Mouse (Mus musculus) brown adipose tissue, adult 24 weeks (tissue): Measurements from ENCODE around the gene Zfp787. TPM values are rescaled to one million over a fixed set of nuclear protein-coding genes. Genes with fewer than 3 reads are reported as not detected.
"Not testable (repeated sequence)": the region's sequence is repeated elsewhere in the genome, so short reads cannot be mapped to it uniquely, and the experiment has no call there.

ENCODE experiments used
- H3K27ac ChIP-seq: fragments of 200-500 bp; replicated peaks from 2 replicates; pipeline ENCODE4 v1.5.1; 2012; ENCODE audit warnings: low read depth, mild to moderate bottlenecking, low read length
- H3K4me1 ChIP-seq: fragments of 200-500 bp; 2 replicates; pipeline ENCODE4 v1.6.1; 2012; ENCODE audit warnings: low read length, mixed read lengths; ENCODE audit not compliant: control insufficient read depth, insufficient read depth, insufficient read length
- H3K4me3 ChIP-seq: fragments of 200-500 bp; 2 replicates; pipeline ENCODE4 v1.5.1; 2012; ENCODE audit warnings: low read depth, mild to moderate bottlenecking, low read length, moderate library complexity; ENCODE audit not compliant: insufficient read depth
- polyA plus RNA-seq: library from polyadenylated mRNA; stranded (reverse); fragments of >200 nt; gene quantifications from 2 replicates; pipeline ENCODE4 v1.2.4, GENCODE M21; 2012; ENCODE audit not compliant: missing spikeins, insufficient read depth, insufficient read length

Gene Zfp787
- polyA plus RNA-seq = 28.2 and 41.7 TPM in 2 replicates

GRCm38 (mm10) chr7:6155901-6156411, at the start of gene Zfp787:
Gene Zfp787 (minus strand): TSS chr7:6155997.
- Histone ChIP-seq H3K4me3 (peak within 1 kb of the TSS; percentile 97), H3K4me1 (peaks cover 29% of the 10 kb centered on the region), H3K27ac (peak within 1 kb of the TSS; percentile 97)

DNA sequence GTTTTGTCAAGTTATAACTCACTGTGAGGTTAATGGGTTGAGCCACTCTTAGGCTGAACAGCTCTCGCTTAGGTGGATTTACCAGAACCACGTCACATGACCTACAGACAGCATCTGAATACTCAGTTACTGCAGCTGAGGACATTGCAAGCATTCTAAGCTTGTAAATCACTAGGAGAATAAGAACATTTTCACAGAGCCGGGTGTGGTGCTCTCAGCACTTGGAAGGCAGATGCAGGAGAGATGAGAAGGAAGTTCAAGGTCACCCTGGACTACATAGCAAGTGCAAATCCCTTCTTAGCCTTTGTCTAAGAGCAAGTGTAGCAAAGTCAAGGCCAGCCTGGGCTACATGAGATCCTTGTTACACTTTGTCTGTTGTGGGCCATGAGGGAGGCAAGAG, 48.4 kb upstream of the Zfp787 start:
- no peak overlapping the region for H3K27ac ChIP-seq
- H3K4me3 ChIP-seq = no peak overlapping the region
- H3K4me1 ChIP-seq = no peaks in the 10 kb centered on the region

DNA sequence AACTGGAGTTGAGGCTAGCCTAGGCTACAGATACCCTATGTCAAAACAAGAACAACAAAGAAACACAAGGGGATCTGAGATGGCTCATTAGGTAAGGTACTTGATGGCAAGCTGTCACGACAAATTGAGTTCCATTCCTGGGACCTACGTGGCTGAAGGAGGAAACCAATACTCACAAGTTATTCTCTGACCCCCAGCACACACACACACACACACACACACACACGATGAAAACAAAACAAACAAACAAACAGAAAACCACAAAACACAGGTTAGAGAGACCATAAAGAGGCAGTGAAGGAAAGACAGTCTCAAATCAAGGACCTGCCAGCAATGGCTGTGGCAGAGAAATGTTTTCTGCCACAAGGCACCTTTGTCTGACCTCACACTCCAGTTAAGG, 41.0 kb upstream of the Zfp787 start, which contains the start of gene Galp:
Gene Galp, plus strand, starts transcription at position 301 of the 400 bp plus-strand sequence.
- no peaks in the 10 kb centered on the region for H3K4me1 ChIP-seq
- H3K4me3 ChIP-seq = no peak within 1 kb of the TSS
- H3K27ac ChIP-seq = no peak within 1 kb of the TSS

- Histone ChIP-seq H3K4me3 (no peak overlapping the region), H3K4me1 (no peaks in the 10 kb centered on the region), H3K27ac (no peak overlapping the region)
Measured at GRCm38 (mm10) chr7:6195777-6196176, 40.0 kb upstream of the Zfp787 start.

- H3K4me1 ChIP-seq = no peaks in the 10 kb centered on the region
- H3K4me3 ChIP-seq = no peak overlapping the region
- no peak overlapping the region for H3K27ac ChIP-seq
Measured at GRCm38 (mm10) chr7:6194129-6194528, 38.3 kb upstream of the Zfp787 start.

DNA sequence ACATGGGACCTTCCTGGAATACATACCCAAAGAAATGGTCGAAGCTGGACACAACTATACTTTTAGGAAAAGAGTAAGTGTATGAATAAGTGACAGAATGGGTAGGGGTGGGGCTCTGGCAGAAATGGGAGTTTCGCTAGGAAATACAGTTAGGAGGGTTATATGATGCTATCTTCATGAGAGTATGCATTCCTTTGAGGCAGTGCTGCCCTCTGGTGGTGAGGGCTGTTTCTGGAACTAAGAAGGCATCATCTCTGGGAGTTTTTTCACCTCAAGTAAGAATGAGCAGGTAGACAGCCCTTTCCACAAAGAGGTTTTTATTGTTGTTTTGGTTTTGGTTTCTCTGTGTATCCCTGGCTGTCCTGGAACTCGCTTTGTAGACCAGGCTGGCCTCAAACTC, 35.6 kb upstream of the Zfp787 start:
- Histone ChIP-seq H3K4me3 (no peak overlapping the region), H3K4me1 (no peaks in the 10 kb centered on the region), H3K27ac (no peak overlapping the region)

- Histone ChIP-seq H3K4me1 (no peaks in the 10 kb centered on the region), H3K27ac (no peak overlapping the region), H3K4me3 (no peak overlapping the region)
Measured at GRCm38 (mm10) chr7:6189542-6189941, 33.7 kb upstream of the Zfp787 start.

DNA sequence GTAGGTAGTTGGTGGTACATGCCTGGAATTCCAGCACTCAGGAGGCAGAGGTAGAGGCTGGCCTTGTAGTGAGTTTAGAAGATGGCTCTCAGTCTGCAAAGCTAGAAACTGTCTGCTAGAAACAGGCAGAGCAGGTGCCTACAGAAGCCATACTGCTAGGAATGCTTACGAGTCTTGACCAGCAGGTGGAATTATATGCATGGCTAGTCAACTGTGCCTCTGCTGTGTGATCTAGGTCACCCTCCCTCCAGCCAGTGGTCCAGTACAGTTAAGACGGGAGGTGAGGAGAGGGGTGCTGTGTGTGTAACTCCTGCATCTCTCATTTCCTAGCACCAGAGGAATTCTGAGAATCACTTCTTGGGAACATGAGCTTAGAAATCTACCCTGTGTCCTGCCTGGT, 31.0 kb upstream of the Zfp787 start:
- Histone ChIP-seq H3K4me1 (no peaks in the 10 kb centered on the region), H3K27ac (no peak overlapping the region)

GRCm38 (mm10) chr7:6186176-6186575, 30.4 kb upstream of the Zfp787 start:
- Histone ChIP-seq H3K4me1 (no peaks in the 10 kb centered on the region), H3K27ac (no peak overlapping the region), H3K4me3 (no peak overlapping the region)

More for the DNA sequence above, 31.0 kb upstream of the Zfp787 start:
- H3K4me3 ChIP-seq = no peak overlapping the region

- Histone ChIP-seq H3K27ac (no peak overlapping the region), H3K4me1 (no peaks in the 10 kb centered on the region), H3K4me3 (no peak overlapping the region)
Measured at GRCm38 (mm10) chr7:6185391-6185790, 29.6 kb upstream of the Zfp787 start.

DNA sequence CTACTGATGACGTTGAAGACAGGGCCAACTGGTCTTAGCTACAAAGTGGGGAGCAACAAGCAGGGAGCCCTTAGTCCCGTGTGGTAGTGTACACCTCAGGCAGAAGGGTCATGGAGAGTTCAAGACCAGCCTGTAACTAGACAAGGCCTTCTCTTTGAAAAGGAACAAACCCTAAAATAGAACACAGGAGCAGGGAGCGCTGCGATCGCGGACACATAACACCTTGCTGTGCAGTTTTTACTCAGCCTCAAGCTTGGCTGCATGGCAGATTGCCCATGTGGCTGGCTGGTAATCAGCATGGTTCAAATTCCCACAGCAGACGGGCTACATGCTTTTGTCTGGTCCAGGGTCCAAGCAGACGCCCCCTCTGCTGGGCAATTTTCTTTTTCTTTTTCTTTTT, 28.7 kb upstream of the Zfp787 start:
- Histone ChIP-seq H3K27ac (no peak overlapping the region), H3K4me3 (no peak overlapping the region), H3K4me1 (no peaks in the 10 kb centered on the region)

- H3K27ac ChIP-seq = no peak overlapping the region
- no peaks in the 10 kb centered on the region for H3K4me1 ChIP-seq
- no peak overlapping the region for H3K4me3 ChIP-seq
Measured at GRCm38 (mm10) chr7:6183802-6184201, 28.0 kb upstream of the Zfp787 start.

- H3K4me1 ChIP-seq = no peaks in the 10 kb centered on the region
- H3K4me3 ChIP-seq = no peak overlapping the region
- H3K27ac ChIP-seq = no peak overlapping the region
Measured at GRCm38 (mm10) chr7:6182882-6183281, 27.1 kb upstream of the Zfp787 start.

DNA sequence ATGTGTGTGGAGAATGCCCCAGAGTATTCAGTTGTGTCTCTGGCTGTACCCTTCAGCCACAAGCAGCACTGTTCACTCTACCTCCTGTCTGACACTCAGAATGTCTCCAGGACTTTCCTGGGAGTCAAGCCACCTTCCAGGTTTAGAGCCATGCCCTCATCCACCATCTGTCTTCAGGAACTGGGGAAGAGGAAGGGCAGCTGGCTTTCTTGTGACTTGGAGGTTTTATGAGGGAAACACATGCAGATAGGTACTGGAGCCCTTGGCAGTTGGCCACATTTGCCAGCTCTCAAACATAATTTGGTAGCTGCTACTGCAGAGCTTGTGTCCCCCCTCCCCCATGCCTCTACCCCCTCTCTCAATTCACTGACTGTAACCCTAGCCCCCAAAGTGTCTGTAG, 23.2 kb upstream of the Zfp787 start:
- Histone ChIP-seq H3K4me3 (no peak overlapping the region), H3K27ac (no peak overlapping the region), H3K4me1 (no peaks in the 10 kb centered on the region)

- not testable (repeated sequence) for H3K27ac ChIP-seq, H3K4me1 ChIP-seq, H3K4me3 ChIP-seq
Measured at GRCm38 (mm10) chr7:6174365-6174987, 18.7 kb upstream of the Zfp787 start.

DNA sequence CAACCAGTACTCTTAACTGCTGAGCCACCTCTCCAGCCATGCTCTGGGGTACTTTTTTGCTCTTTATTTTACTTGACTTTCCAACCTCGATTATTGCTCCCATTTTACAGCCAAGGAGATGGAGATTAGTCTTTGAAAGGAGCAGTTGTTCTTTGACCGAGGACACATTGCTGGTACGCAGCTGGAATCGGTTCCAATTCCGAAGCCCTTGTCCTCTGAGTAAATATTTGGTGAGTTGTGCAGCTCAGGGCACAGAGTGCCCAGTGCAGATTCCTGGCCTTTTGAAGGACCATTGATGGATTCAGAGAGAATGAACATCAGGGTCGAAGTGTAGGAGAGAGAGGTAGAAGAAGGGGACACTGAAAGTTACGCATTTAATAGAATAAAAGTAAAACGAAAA, 18.1 kb upstream of the Zfp787 start:
- Histone ChIP-seq H3K4me1 (no peaks in the 10 kb centered on the region), H3K27ac (no peak overlapping the region), H3K4me3 (no peak overlapping the region)
